Mouse (Mus musculus): Measurements from ENCODE around the gene Ccdc15.

The Ccdc15 gene

DNA sequence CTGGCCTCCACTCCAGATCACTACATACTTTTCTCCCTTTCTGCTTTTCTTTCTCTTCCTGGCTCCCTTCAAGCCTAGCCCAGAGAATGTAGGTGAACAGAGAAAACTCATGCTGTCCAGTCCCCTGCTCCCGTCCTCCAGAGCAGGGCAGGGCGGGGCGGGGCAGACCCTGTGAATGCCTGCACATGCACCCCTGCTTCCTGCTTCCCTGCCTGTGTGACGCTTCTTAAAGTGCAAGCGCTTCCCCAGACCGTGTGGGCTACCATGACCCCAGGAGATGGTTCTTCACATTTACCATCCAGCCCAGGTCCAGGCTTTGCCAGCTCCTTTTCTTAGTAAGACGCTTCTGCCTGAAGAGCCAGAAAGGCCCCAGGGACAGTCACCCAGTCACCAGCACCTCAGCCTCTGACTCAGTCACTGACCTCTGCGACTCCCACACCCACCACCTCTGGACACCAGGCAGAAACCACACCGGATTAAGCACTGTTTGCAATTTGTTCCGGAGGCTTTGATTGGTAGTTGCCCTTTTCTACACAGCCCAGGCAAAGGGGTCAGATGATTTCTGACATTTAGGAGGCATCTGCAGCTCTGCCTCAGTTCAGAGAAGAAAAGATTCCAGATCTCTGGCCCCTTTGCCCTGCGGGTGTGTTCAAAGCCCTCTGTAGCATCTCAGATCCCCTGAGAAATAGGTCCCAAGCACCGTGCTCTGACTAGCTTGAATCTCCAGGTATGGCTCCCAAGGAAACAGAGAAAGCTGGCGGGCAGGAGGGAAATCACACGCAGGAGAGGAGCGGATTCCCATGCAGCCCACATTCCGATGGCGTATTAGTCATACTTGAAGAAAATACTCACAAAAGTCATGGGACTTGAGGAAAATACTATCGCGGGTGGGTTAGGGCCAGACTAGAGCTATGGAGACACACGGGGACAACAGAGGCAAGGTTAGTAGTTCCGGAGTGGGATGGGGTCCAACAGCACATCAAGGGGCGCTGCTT lies 115.7 kb downstream of the Ccdc15 start:
- DNase-seq (ENCODE audit: low read depth, low spot score), result no peak

DNA sequence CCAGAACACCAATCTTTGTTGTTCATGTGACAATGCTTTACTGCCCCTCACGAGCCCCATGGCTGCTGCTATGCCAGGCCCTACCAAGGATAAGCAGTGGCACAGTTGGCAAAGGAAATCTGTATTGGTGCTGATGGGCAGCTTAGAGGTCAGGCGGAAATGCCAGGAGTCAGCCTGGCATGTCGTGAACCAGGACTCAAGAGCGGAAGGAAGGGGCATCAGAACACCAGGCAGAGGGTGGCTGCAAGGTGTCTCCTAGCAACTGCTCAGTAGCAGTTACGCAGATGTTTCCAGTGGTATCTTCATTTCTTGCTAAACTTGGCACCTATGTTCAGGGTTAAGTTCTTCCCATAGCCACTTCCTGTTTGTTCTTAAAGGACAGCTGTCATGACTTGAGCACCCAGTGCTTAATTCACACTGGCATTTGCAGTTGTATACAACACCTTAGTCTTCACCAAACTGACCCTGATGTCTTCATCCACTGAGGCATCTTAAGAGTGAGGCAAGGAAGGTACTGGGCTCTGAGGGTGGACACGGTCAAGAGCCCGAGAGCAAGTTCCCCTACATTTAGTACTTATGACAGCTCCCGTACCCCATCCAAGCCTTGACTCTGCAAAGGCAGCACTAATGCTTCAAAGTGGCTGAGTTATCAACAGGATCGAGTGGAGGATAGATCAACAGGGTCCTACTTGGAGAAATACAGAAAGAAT lies 117.6 kb downstream of the Ccdc15 start:
- DNase-seq (ENCODE audit: low read depth, low spot score), result no peak

DNA sequence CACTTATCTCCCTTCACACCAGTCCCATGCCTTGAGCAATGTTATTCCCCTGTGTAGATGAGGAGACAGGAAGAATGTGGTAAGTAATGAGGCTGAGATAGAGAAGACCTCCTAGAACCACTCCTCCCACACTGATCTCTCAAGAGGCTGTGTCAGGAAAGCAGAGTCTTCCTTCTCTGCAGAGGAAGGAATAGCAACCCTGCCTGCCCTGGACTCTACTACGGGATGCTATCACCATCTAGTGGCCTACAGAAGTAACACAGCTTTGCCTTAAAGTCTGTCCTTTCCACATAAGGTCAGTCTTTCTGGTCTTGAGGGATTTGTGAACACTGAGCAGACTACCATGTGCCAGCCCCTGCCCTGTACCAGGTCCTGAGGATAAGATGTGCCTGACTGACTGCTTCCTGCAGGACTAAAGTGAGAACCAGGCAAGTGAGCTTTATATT lies 118.3 kb downstream of the Ccdc15 start:
- peak; percentile 58 for DNase-seq (ENCODE audit: low read depth, low spot score)

Data from embryo, embryonic 11.5 days (tissue).